Mouse (Mus musculus) embryonic facial prominence, embryonic 14.5 days (tissue): ENCODE data around the gene Il11. TPM values are rescaled to one million over a fixed set of nuclear protein-coding genes. Genes with fewer than 3 reads are reported as not detected.

Experiments used
- ATAC-seq: fragments of 200-750 bp; cut with Nextera tagmentation; 2 replicates; pipeline ENCODE4 v1.8.0; 2017; ENCODE audit warnings: low read depth, moderate number of reproducible peaks, moderate TSS enrichment
- DNase-seq: peaks from one replicate; pipeline ENCODE4 v3.0.0-alpha.2; 2015; ENCODE audit warnings: low spot score
- H3K27ac ChIP-seq: fragments of 300-500 bp; sonication (generic); replicated peaks from 2 replicates; pipeline ENCODE4 v1.5.1; 2014; ENCODE audit warnings: low read depth, mild to moderate bottlenecking, low read length, moderate library complexity
- H3K27me3 ChIP-seq: fragments of 300-500 bp; sonication (generic); replicated peaks from 2 replicates; pipeline ENCODE4 v1.6.1; 2014; ENCODE audit warnings: low read length; ENCODE audit not compliant: control insufficient read depth, insufficient read depth
- H3K36me3 ChIP-seq: fragments of 300-500 bp; sonication (generic); 2 replicates; pipeline ENCODE4 v1.6.1; 2014; ENCODE audit warnings: low read length, mixed read lengths; ENCODE audit not compliant: control insufficient read depth, insufficient read depth
- H3K4me1 ChIP-seq: fragments of 300-500 bp; sonication (generic); 2 replicates; pipeline ENCODE4 v1.6.1; 2014; ENCODE audit warnings: antibody characterized with exemption, low read length; ENCODE audit not compliant: control insufficient read depth, insufficient read depth
- H3K4me2 ChIP-seq: fragments of 300-500 bp; sonication (generic); 2 replicates; pipeline ENCODE4 v1.6.1; 2014; ENCODE audit warnings: low read depth, mild to moderate bottlenecking, low read length, moderate library complexity, mixed read lengths
- H3K4me3 ChIP-seq: fragments of 300-500 bp; sonication (generic); 2 replicates; pipeline ENCODE4 v1.5.1; 2014; ENCODE audit warnings: low read depth, mild to moderate bottlenecking, low read length
- H3K9ac ChIP-seq: fragments of 300-500 bp; sonication (generic); 2 replicates; pipeline ENCODE4 v1.6.1; 2014; ENCODE audit warnings: low read depth, mild to moderate bottlenecking, low read length, moderate library complexity, mixed read lengths
- H3K9me3 ChIP-seq: fragments of 300-500 bp; sonication (generic); 2 replicates; pipeline ENCODE4 v1.6.1; 2016; ENCODE audit warnings: low read length; ENCODE audit not compliant: control insufficient read depth
- WGBS: fragments of 180-500 bp; shearing (Covaris S2); extraction: QIAGEN DNeasy Blood & Tissue Kit; methylation state at CpG from one replicate; pipeline ENCODE4 v1.1.7; 2014; 5-methylcytosine and 5-hydroxymethylcytosine counted together
- polyA plus RNA-seq: library from polyadenylated mRNA; unstranded; fragments of >200 nt; fragmentation: Nextera tagmentation; extraction: Ambion mirVana; gene quantifications from 2 replicates; pipeline ENCODE4 v1.2.1, GENCODE M21; 2014

Gene Il11
- polyA plus RNA-seq, 1 experiment from 2014 or later: not detected

DNA sequence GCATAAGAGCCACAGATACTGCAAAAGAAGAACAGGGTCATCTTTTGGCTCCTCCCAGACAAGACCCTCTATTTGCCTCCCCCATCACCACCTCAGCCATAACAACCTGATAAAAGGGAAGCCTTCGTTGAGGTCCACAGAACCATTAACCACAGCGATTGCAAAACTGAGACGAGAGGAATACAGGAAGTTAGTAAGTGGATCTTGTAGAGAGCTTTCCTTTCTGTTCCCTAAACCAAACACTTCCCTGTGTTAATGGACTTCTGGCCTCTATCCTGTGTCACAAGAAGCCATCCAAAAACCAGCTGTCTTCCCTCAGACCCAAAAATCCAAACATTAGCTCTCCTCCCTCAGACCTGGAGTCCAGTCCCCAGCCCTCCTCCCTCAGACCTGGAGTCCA lies 58.3 kb downstream of the Il11 start:
- no peak overlapping the region for H3K4me3 ChIP-seq
- no peaks in the 10 kb centered on the region for H3K36me3 ChIP-seq
- H3K4me2 ChIP-seq: no peak overlapping the region
- ATAC-seq: no peak
- no peak for DNase-seq
- 69% methylated on average over 3 of the region's 3 CpGs for WGBS
- no peaks in the 10 kb centered on the region for H3K27me3 ChIP-seq
- H3K9me3 ChIP-seq: no peaks in the 10 kb centered on the region
- H3K4me1 ChIP-seq: no peaks in the 10 kb centered on the region
- no peak overlapping the region for H3K27ac ChIP-seq
- H3K9ac ChIP-seq: no peak overlapping the region

GRCm38 (mm10) chr7:4723508-4723907 lies 59.2 kb downstream of the Il11 start:
- Histone ChIP-seq H3K36me3 (no peaks in the 10 kb centered on the region), H3K4me1 (no peaks in the 10 kb centered on the region), H3K4me3 (peak overlapping the region; percentile 29), H3K4me2 (peak overlapping the region; percentile 54), H3K9ac (peak overlapping the region; percentile 54), H3K9me3 (no peaks in the 10 kb centered on the region), H3K27me3 (no peaks in the 10 kb centered on the region), H3K27ac (no peak overlapping the region)
- peak; percentile 41 for ATAC-seq
- 35% methylated on average over 12 of the region's 12 CpGs for WGBS
- DNase-seq: peak; percentile 12

Other genes starting within 250 kb of the Il11 start
- gene Syt5, start 235.3 kb downstream of the Il11 start, polyA plus RNA-seq: 5.8 and 8.1 TPM in 2 replicates
- gene Ptprh, start 178.8 kb downstream of the Il11 start, polyA plus RNA-seq: not detected in 2 replicates
- gene Tmem86b, start 151.4 kb downstream of the Il11 start, polyA plus RNA-seq: 1.0 and 1.2 TPM in 2 replicates
- gene Ppp6r1, start 123.8 kb downstream of the Il11 start, polyA plus RNA-seq: 7.1 and 7.7 TPM in 2 replicates
- 77.5 and 77.7 TPM in 2 replicates for gene Hspbp1, start 97.8 kb downstream of the Il11 start, polyA plus RNA-seq
- 1.6 and 1.8 TPM in 2 replicates for gene Brsk1, start 92.3 kb downstream of the Il11 start, polyA plus RNA-seq
- gene Tmem150b, start 57.6 kb downstream of the Il11 start, polyA plus RNA-seq: 0.11 TPM in 1 of 2 replicates, not detected in the other
- 41.5 and 50.6 TPM in 2 replicates for gene Kmt5c, start 42.7 kb downstream of the Il11 start, polyA plus RNA-seq
- gene Cox6b2, start 29.8 kb downstream of the Il11 start, polyA plus RNA-seq: 36.4 and 39.6 TPM in 2 replicates
- not detected in 2 replicates for gene Fam71e2, start 11.6 kb downstream of the Il11 start, polyA plus RNA-seq
- not detected in 2 replicates for gene Tmem190, start 78 bp upstream of the Il11 start, polyA plus RNA-seq
- 5.5 and 6.6 TPM in 2 replicates for gene Tmem238, start 6.8 kb upstream of the Il11 start, polyA plus RNA-seq
- gene Rpl28, start 10.0 kb upstream of the Il11 start, polyA plus RNA-seq: 275 and 300 TPM in 2 replicates
- 347 and 359 TPM in 2 replicates for gene Ube2s, start 29.7 kb upstream of the Il11 start, polyA plus RNA-seq
- gene Shisa7, start 61.8 kb upstream of the Il11 start, polyA plus RNA-seq: 0.68 and 0.76 TPM in 2 replicates
- gene Isoc2b, start 87.4 kb upstream of the Il11 start, polyA plus RNA-seq: 6.5 and 7.0 TPM in 2 replicates
- gene Isoc2a, start 94.3 kb upstream of the Il11 start, polyA plus RNA-seq: 1.3 and 1.6 TPM in 2 replicates
- gene Gm36210, start 123.7 kb upstream of the Il11 start, polyA plus RNA-seq: 0.35 TPM in 1 of 2 replicates, not detected in the other
- 3.7 and 4.0 TPM in 2 replicates for gene Zfp628, start 132.4 kb upstream of the Il11 start, polyA plus RNA-seq
- 1.9 and 2.6 TPM in 2 replicates for gene Nat14, start 139.2 kb upstream of the Il11 start, polyA plus RNA-seq
- gene Ssc5d, start 142.9 kb upstream of the Il11 start, polyA plus RNA-seq: 8.1 and 8.7 TPM in 2 replicates
- gene Sbk2, start 181.5 kb upstream of the Il11 start, polyA plus RNA-seq: 0.64 and 0.92 TPM in 2 replicates
- 0.06 and 0.08 TPM in 2 replicates for gene Sbk3, start 188.3 kb upstream of the Il11 start, polyA plus RNA-seq
- 23.0 and 30.4 TPM in 2 replicates for gene Zfp579, start 213.3 kb upstream of the Il11 start, polyA plus RNA-seq
- 14.5 and 16.5 TPM in 2 replicates for gene Zfp524, start 231.6 kb upstream of the Il11 start, polyA plus RNA-seq
- 31.1 and 32.8 TPM in 2 replicates for gene Fiz1, start 231.8 kb upstream of the Il11 start, polyA plus RNA-seq
- 1.5 TPM in 1 of 2 replicates, not detected in the other for gene Gm44973, start 232.6 kb upstream of the Il11 start, polyA plus RNA-seq
- gene Zfp865, start 237.5 kb upstream of the Il11 start, polyA plus RNA-seq: 5.3 and 5.8 TPM in 2 replicates
- 21.6 and 30.7 TPM in 2 replicates for gene Ccdc106, start 237.7 kb upstream of the Il11 start, polyA plus RNA-seq